Mouse (Mus musculus) small intestine, adult 2 months (tissue): ENCODE results near the gene Snapc4. TPM values are rescaled to one million over a fixed set of nuclear protein-coding genes. Genes with fewer than 3 reads are reported as not detected.

ENCODE experiments used
- H3K27ac ChIP-seq: fragments of 200-500 bp; 2 replicates; pipeline ENCODE4 v1.5.1; 2012; ENCODE audit warnings: low read depth, low read length, control low read depth, inconsistent platforms; ENCODE audit not compliant: insufficient read depth
- H3K27me3 ChIP-seq: fragments of 200-500 bp; 2 replicates; pipeline ENCODE4 v1.6.1; 2012; ENCODE audit warnings: mild to moderate bottlenecking, moderate library complexity, low read length, inconsistent platforms; ENCODE audit not compliant: control insufficient read depth, insufficient read depth
- H3K36me3 ChIP-seq: fragments of 200-500 bp; 2 replicates; pipeline ENCODE4 v1.6.1; 2012; ENCODE audit warnings: mild to moderate bottlenecking, low read length, control low read depth, inconsistent platforms; ENCODE audit not compliant: control insufficient read depth, insufficient read depth
- H3K4me1 ChIP-seq: fragments of 200-500 bp; 2 replicates; pipeline ENCODE4 v1.6.1; 2012; ENCODE audit warnings: low read length, inconsistent platforms, mixed read lengths; ENCODE audit not compliant: control insufficient read depth, insufficient read depth, insufficient read length
- H3K4me3 ChIP-seq: fragments of 200-500 bp; 2 replicates; pipeline ENCODE4 v1.5.1; 2012; ENCODE audit warnings: low read depth, mild to moderate bottlenecking, control low read depth, inconsistent platforms, low read length, moderate library complexity
- CTCF ChIP-seq: fragments of 200-500 bp; IDR thresholded peaks from 2 replicates; pipeline ENCODE4 v1.5.1; 2012; ENCODE audit warnings: low read depth, mild to moderate bottlenecking, control low read depth, inconsistent platforms, low read length, moderate library complexity, mixed read lengths; ENCODE audit not compliant: insufficient replicate concordance, insufficient read length; ENCODE audit errors: extremely low read depth
- POLR2A ChIP-seq: fragments of 200-500 bp; IDR thresholded peaks from 2 replicates; pipeline ENCODE4 v1.6.1; 2012; ENCODE audit warnings: low read depth, mild to moderate bottlenecking, control low read depth, inconsistent platforms, low read length, moderate library complexity
- whole genome bisulfite sequencing: fragments of 180-500 bp; shearing (Covaris S2); methylation state at CpG from one replicate; pipeline ENCODE4 v1.1.7; 2018; 5-methylcytosine and 5-hydroxymethylcytosine counted together
- polyA plus RNA-seq: library from polyadenylated mRNA; depleted of rRNA; stranded (reverse); fragments of >200 nt; gene quantifications from 2 replicates; pipeline ENCODE4 v1.2.3, GENCODE M21; 2012

Snapc4 gene
- polyA plus RNA-seq, 1 experiment, result 20.4 TPM

DNA sequence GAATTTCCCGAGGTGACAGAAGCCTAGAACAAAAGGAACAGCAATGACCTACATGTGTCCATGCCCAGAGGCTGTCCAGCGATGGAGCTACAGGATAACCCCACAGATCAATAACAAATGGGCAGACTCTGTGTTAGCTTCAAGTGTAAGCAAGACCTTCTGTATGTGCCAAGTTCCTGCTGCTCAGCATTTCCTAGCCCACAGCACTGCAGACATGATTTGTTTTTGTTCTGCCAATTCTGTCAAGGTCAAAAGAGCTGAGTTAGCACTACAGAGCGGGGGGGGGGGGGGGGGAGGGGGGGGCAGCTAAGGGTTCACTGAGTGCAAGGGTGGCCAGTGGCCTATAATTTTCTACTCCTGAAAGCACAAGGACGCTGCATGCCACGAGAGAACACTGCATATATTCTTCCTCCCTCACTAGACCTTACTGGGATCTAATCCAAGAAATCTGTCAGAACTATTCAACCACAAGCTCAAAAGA lies 30.5 kb upstream of the Snapc4 start:
- H3K27ac ChIP-seq, result no peak overlapping the region
- no peak overlapping the region for H3K4me3 ChIP-seq
- H3K4me1 ChIP-seq, result peaks cover 12% of the 10 kb centered on the region
- TF ChIP-seq POLR2A (no peak), CTCF (no peak)
- WGBS, result 63% methylated on average over 5 of the region's 5 CpGs
- H3K36me3 ChIP-seq, result peaks cover 36% of the 10 kb centered on the region
- no peaks in the 10 kb centered on the region for H3K27me3 ChIP-seq

DNA sequence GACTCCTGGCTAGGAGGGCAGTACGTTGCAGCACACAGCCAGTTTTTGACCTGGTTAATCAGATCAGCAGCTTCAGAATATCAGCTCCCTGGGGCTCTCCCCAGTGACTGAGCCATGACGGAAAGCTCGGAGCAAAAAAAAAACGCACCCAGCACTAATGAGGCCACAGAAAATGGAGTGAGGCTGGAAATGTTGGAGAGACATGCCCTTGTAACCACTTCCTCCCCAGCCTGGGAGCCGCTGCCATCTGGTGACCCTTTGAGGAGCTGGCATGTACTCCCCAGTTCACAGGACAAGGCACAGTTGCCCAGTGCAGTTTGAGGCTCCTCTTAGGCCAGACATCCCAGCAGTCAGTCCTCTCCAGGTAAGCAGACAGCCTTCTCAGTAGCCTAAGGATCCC lies 29.6 kb upstream of the Snapc4 start:
- 75% methylated on average over 5 of the region's 5 CpGs for WGBS
- no peak overlapping the region for H3K27ac ChIP-seq

DNA sequence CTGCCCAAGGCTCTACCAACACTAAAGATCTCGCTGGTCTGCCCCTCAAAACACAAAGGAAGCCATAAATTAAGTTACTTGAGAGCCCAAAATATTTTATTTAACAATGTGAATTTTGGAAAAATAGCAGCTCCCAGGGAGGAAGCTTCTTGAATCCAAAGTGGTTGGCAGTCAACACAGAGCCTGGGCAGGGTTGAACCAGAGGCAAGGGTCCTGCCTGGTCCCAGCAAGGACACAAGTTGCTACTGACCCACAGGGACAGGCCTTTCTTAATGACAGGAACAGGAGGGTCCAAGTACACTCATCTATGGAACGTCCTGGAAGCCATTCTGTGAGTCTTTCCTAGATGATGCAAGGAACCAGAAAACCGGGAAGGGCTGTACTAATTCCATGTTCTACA lies 28.9 kb upstream of the Snapc4 start:
- no peaks in the 10 kb centered on the region for H3K27me3 ChIP-seq
- WGBS, result 63% methylated on average over 3 of the region's 3 CpGs
- no peak overlapping the region for H3K4me3 ChIP-seq
- H3K27ac ChIP-seq, result no peak overlapping the region
- peaks cover 24% of the 10 kb centered on the region for H3K36me3 ChIP-seq
- TF ChIP-seq CTCF, result no peak
- no peak for TF ChIP-seq POLR2A
- peaks cover 12% of the 10 kb centered on the region for H3K4me1 ChIP-seq

More for the DNA sequence above, 29.6 kb upstream of the Snapc4 start:
- no peak for TF ChIP-seq CTCF
- TF ChIP-seq POLR2A, result no peak
- Histone ChIP-seq H3K4me3 (no peak overlapping the region), H3K36me3 (peaks cover 28% of the 10 kb centered on the region), H3K27me3 (no peaks in the 10 kb centered on the region), H3K4me1 (peaks cover 12% of the 10 kb centered on the region)

GRCm38 (mm10) chr2:26408515-26409356 lies 28.3 kb upstream of the Snapc4 start, which contains the start of gene Inpp5e:
Gene Inpp5e (minus strand): TSS chr2:26409203.
- H3K4me1 ChIP-seq, result peaks cover 12% of the 10 kb centered on the region
- peak within 1 kb of the TSS; percentile 37 for H3K27ac ChIP-seq
- H3K27me3 ChIP-seq, result no peaks in the 10 kb centered on the region
- under 1% methylated on average over 57 of the region's 57 CpGs for WGBS
- H3K4me3 ChIP-seq, result peak within 1 kb of the TSS; percentile 90
- H3K36me3 ChIP-seq, result peaks cover 19% of the 10 kb centered on the region
- TF ChIP-seq POLR2A (no peak; the same call in 1 of the 2 replicates), CTCF (peak; percentile 91)

DNA sequence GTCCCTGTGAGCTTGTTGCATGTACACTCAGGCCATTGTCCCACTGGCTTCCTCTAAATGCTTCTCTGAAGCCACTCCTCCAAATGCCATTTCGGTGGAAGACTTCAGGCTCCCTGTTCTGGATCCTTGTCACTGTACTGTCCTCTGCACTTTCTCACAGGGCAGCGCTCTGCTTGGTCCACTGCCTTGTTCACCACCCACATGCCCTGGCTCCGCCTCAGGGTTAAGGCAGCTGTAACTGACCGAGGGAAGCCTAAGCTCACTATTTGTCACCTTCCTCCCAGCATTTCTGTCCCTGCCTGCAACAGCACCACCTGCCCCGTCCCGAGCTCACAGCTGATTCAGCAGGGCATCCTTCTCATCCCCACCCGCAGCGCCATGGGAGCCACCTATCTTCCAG lies 22.9 kb upstream of the Snapc4 start:
- Histone ChIP-seq H3K4me3 (no peak overlapping the region), H3K27me3 (no peaks in the 10 kb centered on the region), H3K27ac (no peak overlapping the region), H3K4me1 (peaks cover 9% of the 10 kb centered on the region), H3K36me3 (peaks cover 29% of the 10 kb centered on the region)
- 80% methylated on average over 8 of the region's 8 CpGs for WGBS
- TF ChIP-seq POLR2A (no peak), CTCF (no peak)

- H3K4me3 ChIP-seq, result no peak overlapping the region
- 0 out of 2 replicates have a peak, but pooled peaks cover 2% of the 10 kb centered on the region for H3K4me1 ChIP-seq
- peaks cover 38% of the 10 kb centered on the region for H3K36me3 ChIP-seq
- 88% methylated on average over 1 of the region's 1 CpGs for WGBS
- H3K27ac ChIP-seq, result no peak overlapping the region
- no peak for TF ChIP-seq POLR2A
- TF ChIP-seq CTCF, result no peak
- H3K27me3 ChIP-seq, result no peaks in the 10 kb centered on the region
These were observed 21.8 kb upstream of the Snapc4 start for GRCm38 (mm10) chr2:26402265-26402664.

DNA sequence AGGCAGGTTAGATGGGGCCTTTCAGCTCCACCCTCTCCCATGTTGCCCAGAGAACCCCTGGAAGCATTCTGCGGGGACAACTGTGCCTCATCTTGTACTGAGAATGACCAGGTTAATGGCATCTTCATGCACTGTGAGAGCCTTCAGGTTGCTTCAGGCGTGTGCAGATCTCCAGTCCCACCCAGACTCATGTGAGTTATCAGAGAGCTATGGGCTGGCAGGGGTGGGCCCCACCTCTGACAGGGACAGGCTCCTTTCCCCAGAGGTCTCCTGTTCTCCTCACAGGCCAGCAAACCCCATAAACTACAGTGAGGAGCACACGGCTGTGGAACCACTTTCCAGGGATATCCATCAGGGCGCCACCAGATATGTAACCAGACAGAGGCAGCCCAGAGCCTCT lies 20.6 kb upstream of the Snapc4 start:
- Histone ChIP-seq H3K36me3 (peaks cover 49% of the 10 kb centered on the region), H3K27ac (no peak overlapping the region), H3K4me3 (no peak overlapping the region), H3K27me3 (no peaks in the 10 kb centered on the region), H3K4me1 (no peaks in the 10 kb centered on the region)
- WGBS, result 88% methylated on average over 4 of the region's 4 CpGs
- no peak for TF ChIP-seq POLR2A
- TF ChIP-seq CTCF, result no peak
